Mouse (Mus musculus): ENCODE data around the gene Psma7.

Psma7 gene

DNA sequence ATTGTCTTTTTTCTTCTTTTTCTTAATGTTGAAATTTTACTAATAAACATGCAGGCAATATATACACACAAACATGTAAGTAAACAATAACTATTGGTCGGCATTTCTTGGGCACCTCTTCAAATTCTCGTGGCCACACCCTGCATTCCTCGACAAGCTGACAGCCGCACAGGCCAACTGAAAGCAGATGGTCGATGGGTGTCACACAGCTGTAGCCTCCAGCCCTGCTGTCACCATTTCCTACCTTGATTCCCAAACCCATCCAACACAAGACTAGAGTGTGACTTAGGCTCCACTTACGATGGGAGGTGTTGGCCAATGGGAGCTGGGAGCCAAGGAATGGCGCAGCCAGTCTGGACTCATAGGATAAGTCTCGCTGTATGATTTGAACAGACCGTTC is 40.6 kb downstream of the Psma7 start:
- DNase-seq (ENCODE audit: low spot score in 2 of 2), result no peak

DNA sequence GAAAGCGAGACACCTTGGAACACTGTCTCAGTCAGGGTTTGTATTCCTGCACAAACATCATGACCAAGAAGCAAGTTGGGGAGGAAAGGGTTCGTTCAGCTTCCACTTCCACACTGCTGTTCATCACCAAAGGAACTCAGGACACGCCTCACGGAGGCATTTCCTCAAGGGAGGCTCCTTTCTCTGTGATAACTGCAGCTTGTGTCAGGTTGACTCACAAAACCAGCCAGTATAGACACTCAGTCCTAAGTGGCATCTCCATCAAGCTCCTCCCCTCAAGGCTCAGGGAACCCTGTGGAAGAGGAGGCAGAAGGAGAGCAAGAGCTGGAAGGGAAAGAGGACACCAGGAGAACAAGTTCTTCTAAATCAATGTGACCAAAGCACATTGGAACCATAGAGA is 43.8 kb downstream of the Psma7 start:
- no peak for DNase-seq (ENCODE audit: low spot score in 2 of 2)

DNA sequence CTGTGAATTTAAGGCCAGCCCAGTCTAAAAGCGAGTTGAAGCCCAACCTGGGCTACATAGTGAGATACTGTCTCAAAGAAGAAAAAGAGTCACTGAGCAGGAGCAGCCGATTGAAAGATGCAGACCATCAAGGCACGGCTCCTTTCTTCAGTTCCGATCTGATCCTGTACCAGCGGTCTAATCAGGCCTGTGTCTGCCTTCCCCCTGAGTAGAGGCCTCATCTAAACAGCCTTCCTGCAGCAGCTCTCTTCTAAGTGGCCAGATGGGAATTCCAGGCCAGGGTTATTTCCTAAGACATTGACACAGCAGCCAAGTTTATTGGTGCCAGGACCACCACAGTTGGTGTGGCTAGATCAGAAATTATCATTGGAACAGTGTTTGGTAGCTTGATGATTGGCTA is 49.2 kb downstream of the Psma7 start:
- DNase-seq (ENCODE audit: low spot score in 2 of 2), result no peak

DNA sequence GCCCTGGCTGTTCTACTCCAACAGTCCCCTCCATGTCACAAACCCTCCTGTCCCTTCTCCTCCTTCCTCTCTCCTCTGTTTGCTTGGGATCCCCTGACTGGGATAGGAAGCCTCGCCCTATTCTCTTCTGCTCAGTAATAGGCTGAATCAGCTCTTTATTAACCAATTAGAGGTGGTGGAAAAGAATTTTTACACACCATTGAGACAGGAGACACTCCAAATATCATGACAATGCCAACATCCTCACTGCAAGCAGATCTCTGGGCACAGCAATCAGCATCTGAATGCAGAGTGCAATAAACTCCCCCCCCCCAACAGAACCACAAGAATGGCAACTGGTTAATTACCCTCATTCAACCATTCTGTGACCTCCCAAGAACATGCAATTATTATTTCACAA is 53.1 kb downstream of the Psma7 start:
- no peak for DNase-seq (ENCODE audit: low spot score in 2 of 2)

DNA sequence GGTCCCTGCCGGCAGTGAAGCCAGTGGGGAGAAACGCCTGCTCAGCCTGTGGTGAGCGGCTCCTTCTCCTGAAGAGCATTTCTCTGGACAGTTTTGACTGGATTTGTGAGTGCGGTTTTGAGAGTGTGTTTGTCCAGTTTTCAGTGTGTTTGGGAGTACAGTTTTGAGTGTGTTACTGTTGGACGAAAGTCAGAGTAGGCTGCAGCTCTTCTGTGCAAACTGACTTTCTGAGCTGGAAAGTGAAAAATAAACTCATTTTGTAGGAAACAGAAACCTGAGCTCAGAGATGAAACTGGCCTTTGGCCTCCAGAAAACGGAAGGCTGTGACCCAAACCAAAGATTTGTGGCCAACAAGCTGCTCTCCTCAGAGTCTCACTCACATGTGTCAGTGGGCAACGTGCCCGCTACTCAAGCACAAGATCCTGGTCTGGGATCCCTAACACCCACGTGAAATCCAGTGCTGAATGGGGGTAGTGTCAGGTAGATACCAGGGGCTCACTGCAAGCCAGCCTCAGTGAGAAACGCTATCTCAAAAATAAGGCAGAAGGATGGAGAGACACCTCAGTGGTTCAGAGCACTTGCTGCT is 55.7 kb downstream of the Psma7 start:
- no peak for DNase-seq (ENCODE audit: low spot score in 2 of 2)
